In genomic region chr1:111864063-111864778, GRCm38 (mm10) we compare ENCODE assay signal across 8 mouse cellular contexts. TPM values are rescaled to one million over a fixed set of nuclear protein-coding genes. Genes with fewer than 3 reads are reported as not detected.
DNase-seq lines count a peak whose midpoint lies in the region; ATAC-seq and TF ChIP-seq lines count a peak whose summit lies in the region.

No protein-coding gene starts in this region.

- no peaks in the 10 kb centered on the region for H3K4me1 ChIP-seq in hindbrain, postnatal 0 days (ENCODE audit: insufficient read depth, low read length)

- H3K4me3 ChIP-seq in hindbrain, postnatal 0 days (ENCODE audit: low read length): peak overlapping the region; percentile 92

- peak overlapping the region; percentile 95 for H3K27ac ChIP-seq in hindbrain, postnatal 0 days

- H3K36me3 ChIP-seq in hindbrain, postnatal 0 days (ENCODE audit: insufficient read depth, low read length): no peaks in the 10 kb centered on the region

- H3K9ac ChIP-seq in hindbrain, postnatal 0 days (replicated peaks; ENCODE audit: low read length): peak overlapping the region; percentile 81

- peak; percentile 68 for ATAC-seq in common myeloid progenitor, adult 5-6 weeks (replicated peaks; ENCODE audit: low read depth, poor library complexity, severe bottlenecking)
- peak; percentile 81 for ATAC-seq in hindbrain, postnatal 0 days

- no peaks in the 10 kb centered on the region for H3K9me3 ChIP-seq in hindbrain, postnatal 0 days (ENCODE audit: low read length)

- WGBS in hindbrain, postnatal 0 days: under 1% methylated on average over 41 of the region's 41 CpGs

- no peaks in the 10 kb centered on the region for H3K27me3 ChIP-seq in hindbrain, postnatal 0 days (ENCODE audit: insufficient read depth, low read length)

- H3K4me2 ChIP-seq in hindbrain, postnatal 0 days (ENCODE audit: low read depth, low read length): peak overlapping the region; percentile 75

- peak; percentile 67 for DNase-seq in adrenal gland, adult 18-20 months (ENCODE audit: low spot score in 2 of 2)
- peak; percentile 44 to 58 for DNase-seq in gastrocnemius, adult 8-10 months (ENCODE audit: low spot score in 2 of 2)
- peak; percentile 92 for DNase-seq in hindbrain, postnatal 0 days (ENCODE audit: low spot score)
- DNase-seq in left cerebral cortex, adult 18-20 months (ENCODE audit: low spot score in 2 of 2): peak; percentile 70
- peak; percentile 63 to 70 for DNase-seq in lung, postnatal 4 days
- peak; percentile 61 for DNase-seq in retina, postnatal 7 days (ENCODE audit: low read depth, low spot score)
- peak; percentile 61 to 67 for DNase-seq in urinary bladder, postnatal 36 days (ENCODE audit: low spot score in 2 of 2)

- peak; percentile 90 for TF ChIP-seq CTCF in hindbrain, postnatal 0 days (IDR thresholded peaks at IDR 0.05; ENCODE audit: low read depth)

RNA-seq across cellular contexts. Expression of gene Dsel, which starts 0.5 kb away (rescaled TPM):
- 1 to 10 TPM; 5.9 to 6.8 TPM for total RNA-seq in adrenal gland, adult 18-20 months (2021)
- 4.9 and 10.8 TPM in 2 replicates for total RNA-seq in common myeloid progenitor, adult 5-6 weeks (2017)
- total RNA-seq in gastrocnemius, adult 8-10 months (2022): 1 to 10 TPM; 1.4 to 2.1 (median 1.8) TPM
- 15.8 and 15.9 TPM in 2 replicates for total RNA-seq in hindbrain, postnatal 0 days (2014; rRNA removed)
- 7.3 and 8.1 TPM in 2 replicates for polyA plus RNA-seq in hindbrain, postnatal 0 days (2015; fragmentation: Nextera tagmentation; extraction: Ambion mirVana)
- total RNA-seq in left cerebral cortex, adult 18-20 months (2021): 10 to 100 TPM; 22.9 to 23.3 TPM

Comparison
In these comparisons a context has a peak if more than half of its experiments do, and no peak if none do; other contexts are left out.
1. Peak in every context shown above with its lines: DNase-seq, ATAC-seq, H3K4me3 ChIP-seq and H3K27ac ChIP-seq.